Mouse (Mus musculus): Measurements from ENCODE around the gene Srgap1. TPM values are rescaled to one million over a fixed set of nuclear protein-coding genes. Genes with fewer than 3 reads are reported as not detected.

Gene Srgap1
- total and polyA plus RNA-seq, 2 experiments from 2014 or later, result 20.2 to 27.8 TPM

DNA sequence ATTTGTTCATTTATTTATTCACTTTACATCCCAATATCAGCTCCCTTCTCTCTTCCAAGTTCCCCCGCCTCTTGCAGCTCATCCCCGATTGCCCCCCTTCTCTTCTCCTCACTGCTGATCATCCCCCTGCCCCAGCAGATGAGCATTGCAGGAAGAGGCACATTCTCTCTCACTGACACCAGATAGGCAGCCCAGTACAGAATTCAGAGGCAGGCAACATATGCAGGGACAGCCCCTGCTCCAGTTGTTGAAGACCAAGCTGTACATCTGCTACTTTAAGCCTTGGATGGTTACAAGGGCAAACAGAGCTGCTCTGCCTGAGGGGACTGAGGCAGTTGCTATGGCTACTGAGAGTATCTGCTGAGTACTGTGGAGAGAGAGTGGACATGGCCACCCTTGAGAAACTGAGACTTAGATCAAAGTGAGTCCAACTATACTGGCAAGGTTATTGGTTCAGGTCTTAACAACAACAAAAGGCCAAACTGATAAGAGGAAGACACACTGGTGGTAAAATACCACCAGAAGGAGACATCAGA lies 149.2 kb downstream of the Srgap1 start:
- H3K27ac ChIP-seq (ENCODE audit: low read depth, low read length), result no peak overlapping the region
- no peak overlapping the region for H3K4me2 ChIP-seq (ENCODE audit: low read depth)
- H3K27me3 ChIP-seq (ENCODE audit: insufficient read depth, low read length), result no peaks in the 10 kb centered on the region
- H3K4me1 ChIP-seq (ENCODE audit: insufficient read depth), result no peaks in the 10 kb centered on the region
- ATAC-seq, result no peak
- peaks cover 7% of the 10 kb centered on the region; the same call in 1 of the 2 replicates for H3K36me3 ChIP-seq (ENCODE audit: insufficient read depth)
- H3K9me3 ChIP-seq (ENCODE audit: low read length), result no peaks in the 10 kb centered on the region
- WGBS, result 98% methylated on average over 2 of the region's 2 CpGs
- TF ChIP-seq CTCF (IDR thresholded peaks at IDR 0.05; ENCODE audit: low read depth), result no peak
- no peak overlapping the region for H3K4me3 ChIP-seq (ENCODE audit: low read depth, low read length)
- DNase-seq, result no peak
- no peak overlapping the region for H3K9ac ChIP-seq

DNA sequence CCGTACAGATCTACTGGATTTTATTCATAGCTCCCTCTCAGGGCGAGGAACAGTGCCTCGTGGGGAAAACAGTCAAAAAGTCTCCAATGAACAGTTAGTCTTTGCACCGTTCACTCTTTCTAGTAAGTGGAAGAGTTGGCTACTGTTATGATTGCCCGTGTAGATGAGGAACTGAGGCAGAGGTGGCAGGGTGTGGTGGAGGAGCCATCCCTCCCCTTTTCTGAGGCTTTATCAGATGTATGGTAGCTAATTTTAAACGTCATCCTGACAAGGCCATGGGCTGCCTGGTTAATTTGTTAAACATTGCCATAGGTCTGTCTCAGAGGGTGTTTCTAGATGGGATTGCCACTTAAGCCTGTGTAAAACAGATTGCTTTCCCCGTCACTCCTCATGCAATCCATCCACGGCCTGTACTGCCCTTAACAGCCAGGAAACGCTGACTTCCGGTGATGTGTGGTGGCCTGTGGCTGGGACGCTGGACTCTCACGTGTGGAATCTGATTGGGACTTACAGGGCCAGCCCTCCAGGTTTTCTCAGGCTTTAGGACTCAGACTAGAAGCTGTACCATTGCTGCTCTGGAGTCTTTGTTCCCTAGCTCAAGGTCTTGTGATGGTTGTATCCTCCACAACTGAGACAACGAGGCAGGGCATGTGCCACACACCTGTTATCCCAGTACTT lies 155.6 kb downstream of the Srgap1 start:
- no peak for TF ChIP-seq CTCF (IDR thresholded peaks at IDR 0.05; ENCODE audit: low read depth)

DNA sequence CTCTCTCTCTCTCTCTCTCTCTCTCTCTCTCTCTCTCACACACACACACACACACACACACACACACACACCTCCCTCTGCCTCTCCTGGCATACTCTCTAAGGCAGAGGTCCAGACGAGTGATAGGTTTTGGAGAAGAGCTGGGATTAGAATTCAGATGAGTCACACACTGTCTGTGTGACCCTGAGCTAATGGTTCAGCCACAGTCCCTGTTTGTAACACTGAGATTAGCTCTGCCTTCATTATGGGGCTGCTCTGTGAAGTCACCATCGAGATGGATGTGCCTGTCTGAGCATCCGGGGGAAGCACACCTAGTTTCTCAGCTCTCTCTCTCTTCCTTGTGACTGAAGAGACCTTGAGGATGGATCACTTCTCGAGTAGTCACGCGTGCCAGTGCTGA lies 157.1 kb downstream of the Srgap1 start:
- peaks cover 10% of the 10 kb centered on the region for H3K36me3 ChIP-seq (ENCODE audit: insufficient read depth)
- H3K27me3 ChIP-seq (ENCODE audit: insufficient read depth, low read length), result no peaks in the 10 kb centered on the region
- no peak overlapping the region for H3K9ac ChIP-seq
- no peak overlapping the region for H3K4me3 ChIP-seq (ENCODE audit: low read depth, low read length)
- no peaks in the 10 kb centered on the region for H3K9me3 ChIP-seq (ENCODE audit: low read length)
- no peak for DNase-seq
- TF ChIP-seq CTCF (IDR thresholded peaks at IDR 0.05; ENCODE audit: low read depth), result no peak
- H3K4me2 ChIP-seq (ENCODE audit: low read depth), result no peak overlapping the region
- no peak overlapping the region for H3K27ac ChIP-seq (ENCODE audit: low read depth, low read length)
- WGBS, result 52% methylated on average over 6 of the region's 6 CpGs
- no peak for ATAC-seq
- peaks cover 7% of the 10 kb centered on the region for H3K4me1 ChIP-seq (ENCODE audit: insufficient read depth)

More for the DNA sequence above, 155.6 kb downstream of the Srgap1 start:
- WGBS, result 85% methylated on average over 13 of the region's 13 CpGs
- Histone ChIP-seq H3K4me2 (ENCODE audit: low read depth) (no peak overlapping the region), H3K9ac (no peak overlapping the region), H3K27me3 (ENCODE audit: insufficient read depth, low read length) (no peaks in the 10 kb centered on the region), H3K36me3 (ENCODE audit: insufficient read depth) (peaks cover 10% of the 10 kb centered on the region), H3K9me3 (ENCODE audit: low read length) (no peaks in the 10 kb centered on the region), H3K27ac (ENCODE audit: low read depth, low read length) (no peak overlapping the region), H3K4me3 (ENCODE audit: low read depth, low read length) (no peak overlapping the region), H3K4me1 (ENCODE audit: insufficient read depth) (peaks cover 7% of the 10 kb centered on the region)
- DNase-seq (no peak), ATAC-seq (no peak)

DNA sequence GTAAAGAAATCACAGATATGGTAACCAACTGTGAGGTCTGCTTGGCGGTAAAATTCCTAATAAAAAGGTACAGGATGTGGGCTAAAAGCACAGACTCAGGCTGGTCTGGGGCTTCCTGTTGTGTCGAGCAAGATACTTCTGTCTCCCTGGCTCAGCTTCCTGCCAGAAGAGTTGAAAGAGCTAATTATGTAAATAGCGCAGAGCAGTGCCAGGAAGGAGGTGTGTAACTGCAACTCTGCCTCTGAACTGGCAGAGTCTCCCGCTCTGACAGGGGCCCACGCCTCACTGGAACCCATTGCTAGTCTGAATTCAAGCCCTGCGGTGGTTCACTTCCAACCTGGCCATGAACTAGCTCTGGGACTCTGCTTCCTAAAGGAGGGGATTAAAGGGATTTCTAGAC lies 160.3 kb downstream of the Srgap1 start:
- peak; percentile 75 for ATAC-seq
- no peaks in the 10 kb centered on the region for H3K27me3 ChIP-seq (ENCODE audit: insufficient read depth, low read length)
- H3K36me3 ChIP-seq (ENCODE audit: insufficient read depth), result peaks cover 2% of the 10 kb centered on the region; the same call in 1 of the 2 replicates
- 7% methylated on average over 6 of the region's 6 CpGs for WGBS
- H3K27ac ChIP-seq (ENCODE audit: low read depth, low read length), result peak overlapping the region; percentile 21
- TF ChIP-seq CTCF (IDR thresholded peaks at IDR 0.05; ENCODE audit: low read depth), result no peak
- H3K4me2 ChIP-seq (ENCODE audit: low read depth), result no peak overlapping the region
- no peak overlapping the region for H3K4me3 ChIP-seq (ENCODE audit: low read depth, low read length)
- peak; percentile 61 for DNase-seq
- peaks cover 7% of the 10 kb centered on the region for H3K4me1 ChIP-seq (ENCODE audit: insufficient read depth)
- H3K9ac ChIP-seq, result no peak overlapping the region
- no peaks in the 10 kb centered on the region for H3K9me3 ChIP-seq (ENCODE audit: low read length)

DNA sequence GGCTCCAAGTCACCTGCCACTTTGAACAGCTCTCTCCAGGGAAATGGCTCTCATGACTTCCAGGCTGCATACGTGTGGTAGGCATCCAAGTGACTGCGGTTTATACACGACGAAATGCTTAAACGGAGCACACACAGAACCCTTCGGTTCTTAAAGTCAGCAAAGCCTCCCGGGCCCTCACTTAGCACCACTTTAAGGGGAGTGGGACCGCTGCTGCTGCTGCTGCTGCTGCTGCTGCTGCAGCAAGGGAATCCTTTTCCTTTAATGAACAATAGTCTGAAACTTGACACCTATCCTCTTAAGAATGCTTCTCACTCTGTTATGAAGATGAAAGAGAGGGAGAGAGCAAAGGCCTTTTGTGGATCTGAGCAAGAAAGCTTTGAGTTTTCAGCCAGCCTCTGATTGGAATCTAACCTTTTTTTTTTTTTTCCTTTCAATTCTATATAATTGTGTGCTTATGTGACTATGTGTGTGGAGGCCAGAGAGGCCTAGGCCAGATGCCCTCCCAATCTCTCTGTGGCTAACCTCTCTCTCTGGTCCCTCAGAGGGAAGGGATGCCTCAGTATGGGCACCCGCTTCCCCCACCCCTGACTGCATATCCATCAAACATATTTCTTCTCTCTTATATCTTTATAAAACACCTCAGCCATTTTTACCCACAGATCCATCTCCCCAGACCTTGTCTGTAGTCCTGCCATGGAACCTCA lies 161.4 kb downstream of the Srgap1 start:
- DNase-seq, result peak; percentile 27
- Histone ChIP-seq H3K9me3 (ENCODE audit: low read length) (no peaks in the 10 kb centered on the region), H3K27me3 (ENCODE audit: insufficient read depth, low read length) (no peaks in the 10 kb centered on the region), H3K9ac (no peak overlapping the region), H3K27ac (ENCODE audit: low read depth, low read length) (no peak overlapping the region; the same call in 1 of the 2 replicates), H3K4me1 (ENCODE audit: insufficient read depth) (peaks cover 7% of the 10 kb centered on the region), H3K4me2 (ENCODE audit: low read depth) (no peak overlapping the region), H3K36me3 (ENCODE audit: insufficient read depth) (no peaks in the 10 kb centered on the region), H3K4me3 (ENCODE audit: low read depth, low read length) (no peak overlapping the region)
- no peak for ATAC-seq
- 17% methylated on average over 9 of the region's 9 CpGs for WGBS
- no peak for TF ChIP-seq CTCF (IDR thresholded peaks at IDR 0.05; ENCODE audit: low read depth)

- ATAC-seq (peak; percentile 53; the same call in 1 of the 2 replicates), DNase-seq (peak; percentile 47)
- Histone ChIP-seq H3K4me2 (ENCODE audit: low read depth) (no peak overlapping the region), H3K36me3 (ENCODE audit: insufficient read depth) (no peaks in the 10 kb centered on the region), H3K27ac (ENCODE audit: low read depth, low read length) (peak overlapping the region; percentile 68), H3K9me3 (ENCODE audit: low read length) (no peaks in the 10 kb centered on the region), H3K4me3 (ENCODE audit: low read depth, low read length) (no peak overlapping the region), H3K27me3 (ENCODE audit: insufficient read depth, low read length) (no peaks in the 10 kb centered on the region), H3K9ac (0 out of 2 replicates have a peak overlapping the region, but pooled peaks have one; percentile 29), H3K4me1 (ENCODE audit: insufficient read depth) (peaks cover 7% of the 10 kb centered on the region)
- no peak for TF ChIP-seq CTCF (IDR thresholded peaks at IDR 0.05; ENCODE audit: low read depth)
- WGBS, result 9% methylated on average over 6 of the region's 6 CpGs
Observed at GRCm38 (mm10) chr10:121882461-121882860, 164.7 kb downstream of the Srgap1 start.

- TF ChIP-seq CTCF (IDR thresholded peaks at IDR 0.05; ENCODE audit: low read depth), result no peak
- Histone ChIP-seq H3K27ac (ENCODE audit: low read depth, low read length) (no peak overlapping the region), H3K4me3 (ENCODE audit: low read depth, low read length) (no peak overlapping the region), H3K9me3 (ENCODE audit: low read length) (no peaks in the 10 kb centered on the region), H3K4me1 (ENCODE audit: insufficient read depth) (no peaks in the 10 kb centered on the region; the same call in 1 of the 2 replicates), H3K27me3 (ENCODE audit: insufficient read depth, low read length) (no peaks in the 10 kb centered on the region), H3K9ac (no peak overlapping the region), H3K36me3 (ENCODE audit: insufficient read depth) (no peaks in the 10 kb centered on the region), H3K4me2 (ENCODE audit: low read depth) (no peak overlapping the region)
- DNase-seq (no peak), ATAC-seq (no peak)
- 72% methylated on average over 7 of the region's 7 CpGs for WGBS
Observed at GRCm38 (mm10) chr10:121878855-121879254, 168.3 kb downstream of the Srgap1 start.

Measured in forebrain, postnatal 0 days (tissue).